Mouse (Mus musculus) heart, embryonic 15.5 days (tissue): Measurements from ENCODE around the gene Limd1. TPM values are rescaled to one million over a fixed set of nuclear protein-coding genes. Genes with fewer than 3 reads are reported as not detected.
A peak's percentile ranks its signal among the peaks of the same experiment; 100 is the strongest.

Source experiments
- ATAC-seq: fragments of 200-750 bp; cut with Nextera tagmentation; replicated peaks from 2 replicates; pipeline ENCODE4 v1.8.0; 2017; ENCODE audit warnings: low read depth, moderate TSS enrichment; ENCODE audit not compliant: insufficient number of reproducible peaks, insufficient read depth, low FRiP score
- H3K27ac ChIP-seq: fragments of 300-500 bp; sonication (generic); 2 replicates; pipeline ENCODE4 v1.5.1; 2015; ENCODE audit warnings: mild to moderate bottlenecking, inconsistent platforms
- H3K27me3 ChIP-seq: fragments of 300-500 bp; sonication (generic); 2 replicates; pipeline ENCODE4 v1.6.1; 2015; ENCODE audit warnings: inconsistent platforms
- H3K36me3 ChIP-seq: fragments of 300-500 bp; sonication (generic); 2 replicates; pipeline ENCODE4 v1.6.1; 2015; ENCODE audit warnings: mild to moderate bottlenecking, inconsistent platforms
- H3K4me1 ChIP-seq: fragments of 300-500 bp; sonication (generic); replicated peaks from 2 replicates; pipeline ENCODE4 v1.6.1; 2015; ENCODE audit warnings: inconsistent platforms
- H3K4me2 ChIP-seq: fragments of 300-500 bp; sonication (generic); 2 replicates; pipeline ENCODE4 v1.6.1; 2015; ENCODE audit warnings: inconsistent platforms, mild to moderate bottlenecking, moderate library complexity
- H3K4me3 ChIP-seq: fragments of 300-500 bp; sonication (generic); 2 replicates; pipeline ENCODE4 v1.5.1; 2015; ENCODE audit warnings: mild to moderate bottlenecking, inconsistent platforms
- H3K9ac ChIP-seq: fragments of 300-500 bp; sonication (generic); 2 replicates; pipeline ENCODE4 v1.6.1; 2015; ENCODE audit warnings: mild to moderate bottlenecking, inconsistent platforms
- H3K9me3 ChIP-seq: fragments of 300-500 bp; sonication (generic); replicated peaks from 2 replicates; pipeline ENCODE4 v1.6.1; 2016; ENCODE audit warnings: inconsistent platforms
- WGBS: fragments of 180-500 bp; shearing (Covaris S2); methylation state at CpG from one replicate; pipeline ENCODE4 v1.1.7; 2015; ENCODE audit warnings: mixed read lengths; 5-methylcytosine and 5-hydroxymethylcytosine counted together
- polyA plus RNA-seq: library from polyadenylated mRNA; unstranded; fragments of >200 nt; fragmentation: Nextera tagmentation; extraction: Ambion mirVana; gene quantifications from 2 replicates; pipeline ENCODE4 v1.2.1, GENCODE M21; 2015

The Limd1 gene
- polyA plus RNA-seq, 1 experiment from 2014 or later = 50.3 TPM

DNA sequence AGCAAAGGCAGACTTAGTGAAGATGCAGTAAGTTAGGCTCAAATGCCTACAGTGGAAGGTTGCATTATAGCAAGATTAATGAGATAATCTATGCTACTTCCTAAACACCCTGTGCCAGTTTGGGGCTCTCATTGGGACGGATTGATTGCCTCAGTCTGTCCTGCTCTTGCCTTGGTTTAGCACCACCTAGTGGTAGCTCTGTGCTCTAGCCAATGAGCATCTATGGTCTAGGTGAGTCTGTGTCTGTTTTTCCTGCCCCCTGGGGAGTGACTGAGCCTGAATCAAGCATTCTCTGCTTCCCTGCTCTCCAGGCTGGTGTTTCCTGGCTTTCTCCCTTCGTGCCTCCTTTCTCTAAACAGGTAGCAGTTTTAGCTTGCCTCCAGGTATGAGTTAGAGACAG is 25.8 kb downstream of the Limd1 start:
- H3K27ac ChIP-seq = no peak overlapping the region
- WGBS = 19% methylated on average over 2 of the region's 2 CpGs
- peaks cover 29% of the 10 kb centered on the region for H3K4me1 ChIP-seq
- no peak for ATAC-seq
- no peaks in the 10 kb centered on the region for H3K27me3 ChIP-seq
- H3K4me2 ChIP-seq = no peak overlapping the region
- no peak overlapping the region for H3K4me3 ChIP-seq
- no peaks in the 10 kb centered on the region for H3K9me3 ChIP-seq
- peaks cover 21% of the 10 kb centered on the region for H3K36me3 ChIP-seq
- no peak overlapping the region for H3K9ac ChIP-seq

DNA sequence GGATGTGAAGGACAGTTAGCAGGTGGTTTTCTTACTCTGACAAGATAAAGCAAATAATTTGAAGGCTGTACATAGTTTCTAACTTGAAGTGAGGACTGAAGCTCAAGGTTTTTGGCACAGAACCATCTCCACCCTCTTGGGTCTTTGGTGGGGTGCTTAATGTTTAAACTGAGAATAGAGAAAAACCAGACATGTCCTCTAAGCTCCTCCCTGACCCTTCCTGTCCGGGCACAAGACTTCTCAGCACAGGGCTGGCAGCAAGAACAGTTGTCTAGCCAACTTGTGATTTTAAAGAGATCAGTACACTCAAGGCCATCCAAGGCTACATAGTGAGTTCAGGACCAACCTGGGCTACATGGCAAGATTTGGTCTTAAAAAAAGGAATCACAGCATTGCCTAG is 27.1 kb downstream of the Limd1 start:
- Histone ChIP-seq H3K27ac (peak overlapping the region; percentile 58), H3K9ac (no peak overlapping the region)
- WGBS = 15% methylated on average over 1 of the region's 1 CpGs

DNA sequence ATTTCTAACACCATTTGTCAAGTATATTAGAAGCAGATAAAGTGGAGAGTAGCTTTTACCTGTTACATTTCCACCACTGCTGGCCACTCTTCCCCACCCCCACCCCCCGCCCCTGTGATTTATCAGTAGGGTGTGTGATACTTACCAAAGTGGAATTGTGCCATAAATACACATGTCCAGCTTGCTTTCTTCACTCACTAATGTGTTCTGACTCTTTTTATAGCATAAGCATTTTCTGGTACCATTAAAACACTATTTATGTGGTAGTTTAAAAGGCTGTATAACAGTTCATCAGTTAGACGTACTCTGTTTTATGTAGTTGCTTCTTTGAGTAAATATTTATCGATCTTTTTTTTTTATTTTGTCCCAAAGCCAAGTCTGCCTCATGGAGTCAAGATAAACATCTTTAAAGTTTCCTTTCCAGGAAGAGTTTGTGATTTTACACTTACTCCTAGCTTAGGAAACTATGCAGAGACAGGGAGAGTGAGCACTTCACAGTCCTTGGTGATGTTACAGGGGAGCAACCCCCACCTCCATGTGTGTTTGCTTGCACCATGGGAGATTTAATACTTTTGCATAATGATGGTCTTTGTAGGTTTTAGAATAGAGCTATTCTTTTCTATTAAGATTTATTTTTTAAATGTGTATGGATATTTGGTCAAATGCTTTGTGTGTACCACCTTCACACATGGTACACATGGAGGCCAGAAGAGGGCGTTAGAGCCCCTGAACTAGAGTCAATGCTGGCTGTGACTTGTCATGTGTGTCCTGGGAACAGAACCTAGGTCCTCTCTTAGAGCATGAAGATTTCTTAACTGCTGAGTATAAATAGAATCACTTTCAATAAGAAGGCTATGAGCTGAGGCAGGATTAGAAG is 28.0 kb downstream of the Limd1 start:
- peak overlapping the region; percentile 68 for H3K27ac ChIP-seq
- peaks cover 24% of the 10 kb centered on the region for H3K36me3 ChIP-seq
- H3K27me3 ChIP-seq = no peaks in the 10 kb centered on the region
- H3K4me1 ChIP-seq = peaks cover 35% of the 10 kb centered on the region
- no peak overlapping the region for H3K4me3 ChIP-seq
- ATAC-seq = no peak; the same call in 1 of the 2 replicates
- WGBS = 42% methylated on average over 4 of the region's 4 CpGs
- H3K9ac ChIP-seq = no peak overlapping the region; the same call in 1 of the 2 replicates
- H3K9me3 ChIP-seq = no peaks in the 10 kb centered on the region
- H3K4me2 ChIP-seq = 0 out of 2 replicates have a peak overlapping the region, but pooled peaks have one; percentile 19

More for the DNA sequence above, 27.1 kb downstream of the Limd1 start:
- no peaks in the 10 kb centered on the region for H3K27me3 ChIP-seq
- no peak overlapping the region for H3K4me3 ChIP-seq
- H3K4me1 ChIP-seq = peaks cover 35% of the 10 kb centered on the region
- ATAC-seq = peak; percentile 48; the same call in 1 of the 2 replicates
- peaks cover 19% of the 10 kb centered on the region; the same call in 1 of the 2 replicates for H3K36me3 ChIP-seq
- H3K9me3 ChIP-seq = no peaks in the 10 kb centered on the region
- no peak overlapping the region for H3K4me2 ChIP-seq

DNA sequence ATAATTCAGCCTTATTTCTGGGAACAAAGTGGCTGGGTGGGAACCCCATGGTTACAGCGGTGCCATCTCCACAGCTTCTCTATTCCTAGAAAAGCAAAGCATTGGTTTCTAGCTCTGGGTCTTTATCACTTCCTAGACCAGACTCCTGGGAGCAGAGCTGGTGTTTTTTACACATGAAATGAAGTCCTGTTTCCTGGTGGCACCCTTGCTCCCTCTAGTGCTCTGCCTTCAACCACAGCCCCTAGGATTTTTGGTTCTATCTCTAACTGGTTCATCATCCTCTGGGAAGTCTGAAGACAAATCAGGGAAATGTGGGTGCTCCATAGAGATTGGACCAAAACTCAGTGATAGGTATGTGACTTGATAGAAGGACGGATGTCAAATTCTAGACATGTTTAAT is 28.9 kb downstream of the Limd1 start:
- Histone ChIP-seq H3K4me2 (no peak overlapping the region), H3K27ac (peak overlapping the region; percentile 68), H3K9me3 (no peaks in the 10 kb centered on the region), H3K9ac (no peak overlapping the region), H3K36me3 (peaks cover 30% of the 10 kb centered on the region), H3K27me3 (no peaks in the 10 kb centered on the region), H3K4me3 (no peak overlapping the region), H3K4me1 (peaks cover 35% of the 10 kb centered on the region)
- no peak for ATAC-seq
- WGBS = 73% methylated on average over 2 of the region's 2 CpGs

DNA sequence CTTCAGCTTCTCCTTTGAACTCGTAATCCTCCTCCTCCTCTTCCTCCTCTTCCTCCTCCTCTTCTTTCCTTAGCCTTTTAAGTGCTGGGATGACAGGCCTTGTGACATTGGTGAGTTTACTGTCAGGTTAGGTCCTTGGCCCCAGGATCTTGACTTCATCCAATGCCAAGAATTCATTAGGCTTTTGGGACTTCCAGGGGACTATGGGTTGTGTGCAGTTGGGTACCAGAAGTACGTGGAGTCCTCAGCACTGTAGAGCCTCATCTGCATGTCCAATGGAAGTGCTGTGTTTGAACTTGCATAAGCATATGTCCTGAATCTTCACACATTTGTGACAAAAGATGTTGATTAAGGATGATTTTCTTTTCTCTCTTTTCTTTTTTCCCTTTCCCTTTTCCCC is 30.5 kb downstream of the Limd1 start:
- ATAC-seq = no peak
- WGBS = 87% methylated on average over 2 of the region's 2 CpGs
- H3K4me3 ChIP-seq = no peak overlapping the region
- H3K9ac ChIP-seq = no peak overlapping the region
- peaks cover 32% of the 10 kb centered on the region for H3K36me3 ChIP-seq
- no peaks in the 10 kb centered on the region for H3K27me3 ChIP-seq
- H3K4me2 ChIP-seq = no peak overlapping the region
- H3K9me3 ChIP-seq = no peaks in the 10 kb centered on the region
- H3K27ac ChIP-seq = no peak overlapping the region
- peaks cover 35% of the 10 kb centered on the region for H3K4me1 ChIP-seq

DNA sequence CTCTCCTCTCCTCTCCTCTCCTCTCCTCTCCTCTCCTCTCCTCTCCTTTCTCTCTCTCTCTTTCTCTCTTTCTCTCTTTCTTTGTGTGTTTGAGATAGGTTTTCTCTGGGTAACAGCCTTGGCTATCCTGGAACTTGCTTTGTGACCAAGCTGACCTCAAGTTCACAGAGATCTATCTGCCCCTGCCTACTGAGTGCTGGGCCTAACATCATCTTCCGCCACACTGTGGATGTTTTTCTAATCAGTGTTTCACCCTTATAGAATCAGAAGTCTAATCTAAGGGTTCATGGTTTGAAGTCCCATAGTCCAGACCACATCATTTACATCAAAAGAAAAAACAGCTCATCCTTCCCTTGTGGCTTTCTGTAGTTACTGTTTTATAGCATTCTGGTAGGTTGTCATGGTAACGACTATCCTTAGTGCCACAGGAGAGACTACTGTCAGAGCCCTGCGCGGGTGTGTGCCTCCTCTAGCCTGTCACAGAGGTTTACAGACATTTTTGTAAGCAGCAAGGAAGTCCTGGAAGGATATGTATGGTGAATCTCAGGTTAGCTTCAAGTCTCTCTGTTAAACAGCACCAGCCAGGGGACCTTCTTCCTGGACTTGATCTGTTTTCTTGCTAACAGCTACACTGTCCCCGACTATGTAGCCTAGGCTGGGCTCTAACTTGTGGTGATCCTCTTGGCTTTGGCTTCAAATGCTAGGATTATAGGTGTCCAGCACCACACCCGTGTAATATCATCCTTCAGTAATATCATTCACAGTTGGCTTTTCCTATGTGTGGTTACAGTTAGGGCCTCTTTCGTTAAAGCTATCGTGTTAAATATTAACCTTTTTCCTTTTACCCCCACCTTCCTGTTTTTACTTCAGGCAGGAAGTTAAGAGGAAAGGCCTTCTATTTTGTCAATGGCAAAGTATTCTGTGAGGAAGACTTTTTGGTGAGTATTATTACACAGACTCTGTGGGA is 31.4 kb downstream of the Limd1 start:
- no peak overlapping the region for H3K9ac ChIP-seq
- H3K9me3 ChIP-seq = no peaks in the 10 kb centered on the region
- H3K36me3 ChIP-seq = peaks cover 32% of the 10 kb centered on the region
- no peak overlapping the region for H3K4me2 ChIP-seq
- peak overlapping the region; percentile 44; the same call in 1 of the 2 replicates for H3K27ac ChIP-seq
- ATAC-seq = no peak
- H3K4me3 ChIP-seq = no peak overlapping the region
- H3K4me1 ChIP-seq = peaks cover 27% of the 10 kb centered on the region
- 73% methylated on average over 8 of the region's 8 CpGs for WGBS
- H3K27me3 ChIP-seq = no peaks in the 10 kb centered on the region

DNA sequence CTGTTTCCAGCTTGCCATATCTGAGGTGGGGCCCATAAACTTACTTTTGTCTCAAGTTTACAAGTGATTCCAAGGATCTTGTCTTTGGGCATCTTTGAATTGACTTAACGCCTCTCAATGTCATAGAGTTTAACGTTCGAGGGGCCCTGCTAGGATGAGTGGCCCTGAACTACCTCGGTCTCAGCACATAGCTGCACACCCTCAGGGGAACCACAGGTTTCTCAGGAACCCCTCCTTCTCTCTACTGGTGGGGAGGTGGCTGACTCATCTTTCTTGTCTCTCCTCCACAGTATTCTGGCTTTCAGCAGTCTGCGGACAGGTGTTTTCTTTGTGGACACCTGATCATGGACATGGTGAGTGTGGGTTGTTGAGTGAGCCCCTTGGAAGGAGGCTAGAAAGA is 32.4 kb downstream of the Limd1 start:
- Histone ChIP-seq H3K27me3 (no peaks in the 10 kb centered on the region), H3K4me2 (no peak overlapping the region), H3K36me3 (peaks cover 32% of the 10 kb centered on the region), H3K9ac (no peak overlapping the region), H3K4me1 (peaks cover 17% of the 10 kb centered on the region), H3K4me3 (no peak overlapping the region), H3K9me3 (no peaks in the 10 kb centered on the region), H3K27ac (no peak overlapping the region)
- WGBS = 92% methylated on average over 5 of the region's 5 CpGs
- no peak for ATAC-seq

DNA sequence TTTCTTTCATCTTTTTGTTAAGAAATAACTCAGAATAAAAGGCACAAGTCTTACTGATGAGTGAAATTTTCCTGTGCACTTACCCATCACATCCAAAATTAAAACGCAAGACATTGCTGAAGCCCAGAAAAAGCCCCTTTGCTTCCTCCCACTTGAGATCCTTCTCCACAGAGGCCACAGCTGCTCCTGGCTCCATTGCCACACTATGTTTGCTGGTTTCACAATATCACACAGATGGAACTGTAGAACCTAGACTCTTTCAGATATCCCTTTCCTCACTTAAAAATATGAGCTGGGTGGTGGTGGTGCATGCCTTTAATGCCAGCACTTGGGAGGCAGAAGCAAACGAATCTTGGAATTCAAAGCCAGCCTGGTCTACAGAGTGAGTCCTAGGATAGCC is 34.0 kb downstream of the Limd1 start:
- Histone ChIP-seq H3K4me3 (no peak overlapping the region), H3K4me2 (no peak overlapping the region), H3K27me3 (no peaks in the 10 kb centered on the region), H3K9ac (no peak overlapping the region), H3K4me1 (peaks cover 11% of the 10 kb centered on the region; the same call in 1 of the 2 replicates), H3K36me3 (peaks cover 45% of the 10 kb centered on the region), H3K9me3 (no peaks in the 10 kb centered on the region), H3K27ac (no peak overlapping the region)
- WGBS = 81% methylated on average over 2 of the region's 2 CpGs
- ATAC-seq = no peak

DNA sequence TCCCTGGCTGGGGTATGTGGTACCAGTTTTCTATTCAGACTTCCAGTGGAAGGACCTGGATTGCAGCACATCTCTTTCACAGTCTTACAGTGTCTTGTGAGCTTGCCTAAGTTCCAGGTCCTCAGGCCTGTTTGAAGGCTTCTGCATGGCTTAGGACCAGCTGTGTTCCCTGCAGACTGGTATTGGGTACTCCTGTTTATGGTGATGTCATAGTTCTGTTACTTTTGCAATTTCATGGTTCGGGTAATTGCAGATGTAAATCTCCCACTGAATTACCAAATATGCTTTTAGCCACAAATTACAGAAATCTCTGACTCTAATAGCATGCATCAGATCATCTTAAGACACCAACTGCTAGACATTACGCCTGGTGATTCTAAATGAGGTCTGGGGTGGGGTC is 36.6 kb downstream of the Limd1 start:
- Histone ChIP-seq H3K27ac (no peak overlapping the region), H3K4me1 (peaks cover 11% of the 10 kb centered on the region), H3K9me3 (no peaks in the 10 kb centered on the region), H3K27me3 (no peaks in the 10 kb centered on the region), H3K36me3 (peaks cover 68% of the 10 kb centered on the region), H3K4me2 (no peak overlapping the region), H3K9ac (no peak overlapping the region), H3K4me3 (no peak overlapping the region)
- ATAC-seq = no peak
- WGBS = 86% methylated on average over 2 of the region's 2 CpGs

DNA sequence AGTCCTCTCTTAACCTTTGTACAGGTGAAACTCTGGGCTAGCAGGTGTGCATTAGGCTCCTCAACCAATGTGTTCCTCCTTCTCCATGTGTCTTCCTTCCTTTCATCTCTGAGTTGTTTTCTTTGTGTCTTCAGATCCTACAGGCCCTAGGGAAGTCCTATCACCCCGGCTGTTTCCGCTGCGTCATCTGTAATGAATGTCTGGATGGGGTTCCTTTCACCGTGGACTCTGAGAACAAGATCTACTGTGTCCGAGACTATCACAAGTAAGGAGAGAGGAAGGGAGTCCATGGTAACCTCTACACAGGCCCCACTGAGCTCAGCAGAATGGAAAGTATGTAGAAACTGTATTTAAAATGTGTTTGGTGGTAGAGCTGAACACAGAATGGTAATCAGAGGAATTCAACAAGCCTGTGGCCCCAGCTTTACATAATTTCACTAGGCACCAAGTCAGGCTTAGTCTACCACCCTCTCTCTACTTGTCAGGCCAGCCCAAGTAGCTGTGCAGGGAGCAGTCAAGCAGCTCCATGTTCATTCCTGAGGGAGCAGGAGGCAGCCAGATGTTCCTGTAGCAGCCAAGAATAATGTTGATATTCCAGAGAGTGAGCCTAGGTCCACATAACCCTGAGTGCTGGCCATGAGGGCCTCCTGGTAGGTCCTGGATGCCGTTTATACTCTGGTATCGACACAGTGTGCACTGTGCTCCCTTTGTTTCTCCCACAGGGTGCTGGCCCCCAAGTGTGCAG is 38.3 kb downstream of the Limd1 start:
- H3K36me3 ChIP-seq = peaks cover 57% of the 10 kb centered on the region
- no peak overlapping the region for H3K4me3 ChIP-seq
- peaks cover 12% of the 10 kb centered on the region for H3K4me1 ChIP-seq
- no peaks in the 10 kb centered on the region for H3K9me3 ChIP-seq
- no peaks in the 10 kb centered on the region for H3K27me3 ChIP-seq
- ATAC-seq = no peak; the same call in 1 of the 2 replicates
- no peak overlapping the region for H3K9ac ChIP-seq
- H3K4me2 ChIP-seq = no peak overlapping the region
- WGBS = 76% methylated on average over 7 of the region's 7 CpGs
- H3K27ac ChIP-seq = 0 out of 2 replicates have a peak overlapping the region, but pooled peaks have one; percentile 50
